ENCODE assay signal across 8 mouse cellular contexts in genomic region chr2:156720313-156720674, GRCm38 (mm10). TPM values are rescaled to one million over a fixed set of nuclear protein-coding genes. Genes with fewer than 3 reads are reported as not detected.
DNase-seq lines count a peak whose midpoint lies in the region; ATAC-seq lines count a peak whose summit lies in the region.

No protein-coding gene starts in this region.

- peak; percentile 35 for DNase-seq in adrenal gland, postnatal 25 days
- DNase-seq in adrenal gland, postnatal 10 days, result no peak
- DNase-seq in lung, adult 18-20 months, result no peak
- no peak for DNase-seq in midbrain, embryonic 10.5 days (ENCODE audit: low spot score)
- no peak for DNase-seq in ovary, postnatal 10 days (ENCODE audit: low spot score)
- no peak for DNase-seq in B cell, adult 2 months

- peak overlapping the region; percentile 92 for H3K27ac ChIP-seq in lung, embryonic 16.5 days (ENCODE audit: low read length)
- H3K27ac ChIP-seq in hindbrain, embryonic 15.5 days (replicated peaks), result peak overlapping the region; percentile 91
- H3K27ac ChIP-seq in midbrain, embryonic 10.5 days (replicated peaks), result peak overlapping the region; percentile 98

- no peak for ATAC-seq in lung, embryonic 16.5 days (ENCODE audit: low read depth)
- ATAC-seq in hindbrain, embryonic 15.5 days (ENCODE audit: low FRiP score, low read depth), result no peak

- no peaks in the 10 kb centered on the region for H3K9me3 ChIP-seq in lung, embryonic 16.5 days (ENCODE audit: control insufficient read depth, low read length)
- no peaks in the 10 kb centered on the region for H3K9me3 ChIP-seq in hindbrain, embryonic 15.5 days
- H3K9me3 ChIP-seq in midbrain, embryonic 10.5 days (replicated peaks), result no peaks in the 10 kb centered on the region

- no peaks in the 10 kb centered on the region for H3K27me3 ChIP-seq in lung, embryonic 16.5 days (ENCODE audit: control insufficient read depth, insufficient read depth, low read depth, low read length)
- H3K27me3 ChIP-seq in hindbrain, embryonic 15.5 days, result no peaks in the 10 kb centered on the region
- H3K27me3 ChIP-seq in midbrain, embryonic 10.5 days (ENCODE audit: low read depth, poor library complexity, severe bottlenecking), result no peaks in the 10 kb centered on the region

- peaks cover 50% of the 10 kb centered on the region for H3K4me1 ChIP-seq in lung, embryonic 16.5 days (replicated peaks; ENCODE audit: control insufficient read depth, insufficient read depth, low read length)
- H3K4me1 ChIP-seq in hindbrain, embryonic 15.5 days (replicated peaks), result peaks cover 65% of the 10 kb centered on the region
- peaks cover 70% of the 10 kb centered on the region for H3K4me1 ChIP-seq in midbrain, embryonic 10.5 days

- H3K36me3 ChIP-seq in lung, embryonic 16.5 days (ENCODE audit: control insufficient read depth, insufficient read depth, low read length), result no peaks in the 10 kb centered on the region
- no peaks in the 10 kb centered on the region for H3K36me3 ChIP-seq in hindbrain, embryonic 15.5 days
- no peaks in the 10 kb centered on the region for H3K36me3 ChIP-seq in midbrain, embryonic 10.5 days

- H3K4me3 ChIP-seq in lung, embryonic 16.5 days (ENCODE audit: low read length), result peak overlapping the region; percentile 92
- peak overlapping the region; percentile 90 for H3K4me3 ChIP-seq in hindbrain, embryonic 15.5 days
- peak overlapping the region; percentile 86 for H3K4me3 ChIP-seq in midbrain, embryonic 10.5 days

- peak overlapping the region; percentile 95 for H3K4me2 ChIP-seq in lung, embryonic 16.5 days (ENCODE audit: low read depth, low read length)
- H3K4me2 ChIP-seq in hindbrain, embryonic 15.5 days, result peak overlapping the region; percentile 78

- 1% methylated on average over 10 of the region's 10 CpGs for WGBS in lung, embryonic 16.5 days
- WGBS in hindbrain, embryonic 15.5 days, result under 1% methylated on average over 10 of the region's 10 CpGs
- 2% methylated on average over 10 of the region's 10 CpGs for WGBS in midbrain, embryonic 10.5 days

- peak overlapping the region; percentile 93 for H3K9ac ChIP-seq in lung, embryonic 16.5 days (ENCODE audit: low read length)
- H3K9ac ChIP-seq in hindbrain, embryonic 15.5 days, result peak overlapping the region; percentile 76

RNA-seq across cellular contexts. Expression of gene Myl9, which starts 54.9 kb away (rescaled TPM):
- 42.3 and 50.9 TPM in 2 replicates for total RNA-seq in adrenal gland, postnatal 25 days (2021)
- 10 to 100 TPM; 67.9 to 90.2 TPM for total RNA-seq in adrenal gland, postnatal 10 days (2021)
- 371 and 400 TPM in 2 replicates for polyA plus RNA-seq in lung, embryonic 16.5 days (2015; fragmentation: Nextera tagmentation; extraction: Ambion mirVana)
- polyA plus RNA-seq in hindbrain, embryonic 15.5 days (2015; fragmentation: Nextera tagmentation; extraction: Ambion mirVana), result 42.4 and 44.8 TPM in 2 replicates
- polyA plus RNA-seq in midbrain, embryonic 10.5 days (2016; fragmentation: Nextera tagmentation; extraction: Ambion mirVana), result 83.4 and 120 TPM in 2 replicates
